ENCODE assay signal across 14 mouse cellular contexts in the genomic region with DNA sequence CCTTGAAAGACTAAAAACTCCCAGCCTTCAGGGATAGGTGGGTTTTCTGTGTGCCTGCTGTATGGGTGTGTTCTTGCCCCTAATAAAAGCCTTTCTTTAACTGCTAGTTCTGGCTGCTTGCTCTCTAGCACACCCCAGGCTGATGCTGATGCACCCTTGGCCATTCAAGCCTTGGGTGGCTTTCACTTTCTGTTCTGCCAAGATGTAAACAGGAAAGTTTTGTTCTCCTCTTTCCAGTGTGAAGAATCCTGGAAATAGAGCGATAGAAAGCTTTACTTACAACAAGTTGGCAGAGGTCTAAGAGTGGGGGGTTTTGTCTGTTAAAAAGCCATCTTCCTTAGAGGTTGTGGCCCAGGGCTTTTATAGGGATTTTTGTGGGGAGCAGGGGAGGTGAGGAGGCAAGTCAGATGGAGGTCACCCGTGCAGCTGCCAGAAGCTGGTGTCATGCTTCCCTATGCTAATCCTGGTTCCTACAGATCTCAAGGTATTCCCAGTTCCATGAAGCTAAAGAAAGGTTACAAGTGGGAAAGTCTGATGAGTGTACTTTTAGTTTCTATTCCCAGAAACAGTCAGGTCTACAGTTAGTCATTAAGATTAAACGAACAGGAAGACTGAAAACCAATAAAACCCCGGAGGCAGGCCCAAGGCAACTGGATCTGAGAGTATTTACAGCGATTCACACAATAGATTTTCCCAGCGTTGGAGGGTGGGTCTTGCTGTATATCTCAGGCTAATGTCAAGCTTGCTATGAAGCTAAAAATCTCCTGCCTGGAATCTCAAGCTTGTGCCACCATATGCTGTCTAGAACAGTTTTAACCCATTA. TPM values are rescaled to one million over a fixed set of nuclear protein-coding genes. Genes with fewer than 3 reads are reported as not detected.
A peak's percentile ranks its signal among the peaks of the same experiment; 100 is the strongest.
DNase-seq lines count a peak whose midpoint lies in the region; ATAC-seq and TF ChIP-seq lines count a peak whose summit lies in the region.
"Had no signal": no experiment of that assay in that cellular context is flagged by ENCODE, and none has a peak within 500 bp of the region (broad histone marks: within the 10 kb centered on the region; RNA-seq: fewer than 3 reads in every experiment).

No protein-coding gene starts in this region.

- TF ChIP-seq POLR2A in spleen, adult 2 months (IDR thresholded peaks at IDR 0.05; ENCODE audit: low read depth, low read length): no peak

- no peak for TF ChIP-seq CTCF in spleen, adult 2 months (IDR thresholded peaks at IDR 0.05; ENCODE audit: extremely low read depth, insufficient read depth, insufficient read length, insufficient replicate concordance)

- 5% methylated on average over 6 of the region's 6 CpGs for WGBS in spleen, adult 2 months
- WGBS in forebrain, embryonic 14.5 days: 93% methylated on average over 6 of the region's 6 CpGs

- no peaks in the 10 kb centered on the region for H3K27me3 ChIP-seq in spleen, adult 2 months (ENCODE audit: control insufficient read depth, insufficient read depth, low read length)
- H3K27me3 ChIP-seq in forebrain, embryonic 14.5 days (replicated peaks; ENCODE audit: control insufficient read depth, insufficient read depth, low read length): no peaks in the 10 kb centered on the region
- H3K27me3 ChIP-seq: Patski had no signal

- peak; percentile 75 for ATAC-seq in common myeloid progenitor, adult 5-6 weeks (replicated peaks; ENCODE audit: low read depth, poor library complexity, severe bottlenecking)
- ATAC-seq in megakaryocyte-erythroid progenitor cell, adult 5-6 weeks (replicated peaks; ENCODE audit: low FRiP score, low TSS enrichment, poor library complexity, severe bottlenecking): peak; percentile 72
- no peak for ATAC-seq in forebrain, embryonic 14.5 days
- ATAC-seq: midbrain, embryonic 16.5 days; Patski had no signal

- H3K4me1 ChIP-seq in spleen, adult 2 months (ENCODE audit: control insufficient read depth, insufficient read depth, insufficient read length): peaks cover 4% of the 10 kb centered on the region; the same call in 1 of the 2 replicates
- H3K4me1 ChIP-seq in forebrain, embryonic 14.5 days (ENCODE audit: control insufficient read depth, insufficient read depth, low read length): no peaks in the 10 kb centered on the region
- H3K4me1 ChIP-seq: hindbrain, embryonic 10.5 days had no signal

- H3K36me3 ChIP-seq in spleen, adult 2 months (ENCODE audit: control insufficient read depth, insufficient read depth, low read length): no peaks in the 10 kb centered on the region
- H3K36me3 ChIP-seq in forebrain, embryonic 14.5 days (ENCODE audit: control insufficient read depth, insufficient read depth, low read length): no peaks in the 10 kb centered on the region
- H3K36me3 ChIP-seq: hindbrain, embryonic 10.5 days had no signal

- no peak overlapping the region for H3K4me2 ChIP-seq in forebrain, embryonic 14.5 days (ENCODE audit: low read length)

- H3K9me3 ChIP-seq in forebrain, embryonic 14.5 days (replicated peaks; ENCODE audit: control insufficient read depth, low read length): no peaks in the 10 kb centered on the region
- H3K9me3 ChIP-seq: hindbrain, embryonic 10.5 days had no signal

- no peak overlapping the region for H3K9ac ChIP-seq in forebrain, embryonic 14.5 days (ENCODE audit: low read length)

- peak in 1 of 2 experiments; percentile 26 for DNase-seq in spleen, adult 2 months (ENCODE audit: low read depth in 1 of 2, low spot score in 2 of 2)
- no peak for DNase-seq in spleen, postnatal 14 days (ENCODE audit: low spot score in 2 of 2)
- DNase-seq in forebrain, embryonic 14.5 days (ENCODE audit: low spot score): no peak
- no peak for DNase-seq in cerebellum, postnatal 10 days
- DNase-seq in adrenal gland, postnatal 14 days: no peak
- DNase-seq: gastrocnemius, postnatal 36 days; kidney, postnatal 10 days; liver had no signal

- peak overlapping the region; percentile 92 for H3K27ac ChIP-seq in spleen, adult 2 months (ENCODE audit: insufficient read depth, low read length)
- H3K27ac ChIP-seq in forebrain, embryonic 14.5 days (ENCODE audit: low read depth, low read length): no peak overlapping the region
- H3K27ac ChIP-seq: hindbrain, embryonic 10.5 days had no signal

- H3K4me3 ChIP-seq in spleen, adult 2 months (ENCODE audit: extremely low read depth, insufficient read depth, insufficient read length): peak overlapping the region; percentile 39
- no peak overlapping the region for H3K4me3 ChIP-seq in forebrain, embryonic 14.5 days (ENCODE audit: low read depth, low read length)
- H3K4me3 ChIP-seq: erythroblast, embryonic 14.5 days; hindbrain, embryonic 10.5 days had no signal

RNA-seq across cellular contexts. Expression of a gene that starts 19.3 kb away (rescaled TPM):
- polyA plus RNA-seq in spleen, adult 2 months (2012; rRNA removed): 6.7 and 6.9 TPM in 2 replicates
- 38.2 and 48.5 TPM in 2 replicates for total RNA-seq in common myeloid progenitor, adult 5-6 weeks (2017)
- total RNA-seq in megakaryocyte-erythroid progenitor cell, adult 5-6 weeks (2014; fragmentation: Nextera tagmentation): 14.8 and 18.1 TPM in 2 replicates
- 28.3 and 40.9 TPM in 2 replicates for total RNA-seq in megakaryocyte-erythroid progenitor cell, adult 5-6 weeks (2017)
- polyA plus RNA-seq in forebrain, embryonic 14.5 days (2014; fragmentation: Nextera tagmentation; extraction: Ambion mirVana): 2.5 and 3.1 TPM in 2 replicates
- total RNA-seq in adrenal gland, postnatal 14 days (2021): 13.8 and 16.1 TPM in 2 replicates

RNA-seq across cellular contexts. Expression of a gene that starts 20.0 kb away (rescaled TPM):
- polyA plus RNA-seq in spleen, adult 2 months (2012; rRNA removed): 8.1 and 8.5 TPM in 2 replicates
- total RNA-seq in common myeloid progenitor, adult 5-6 weeks (2017): 42.5 and 48.7 TPM in 2 replicates
- 15.8 and 19.4 TPM in 2 replicates for total RNA-seq in megakaryocyte-erythroid progenitor cell, adult 5-6 weeks (2014; fragmentation: Nextera tagmentation)
- 22.1 and 23.0 TPM in 2 replicates for total RNA-seq in megakaryocyte-erythroid progenitor cell, adult 5-6 weeks (2017)
- polyA plus RNA-seq in forebrain, embryonic 14.5 days (2014; fragmentation: Nextera tagmentation; extraction: Ambion mirVana): 1.9 and 2.3 TPM in 2 replicates
- total RNA-seq in adrenal gland, postnatal 14 days (2021): 9.4 and 11.7 TPM in 2 replicates

RNA-seq across cellular contexts. Expression of a gene that starts 47.6 kb away (rescaled TPM):
- 8.0 and 8.1 TPM in 2 replicates for polyA plus RNA-seq in spleen, adult 2 months (2012; rRNA removed)
- total RNA-seq in common myeloid progenitor, adult 5-6 weeks (2017): 16.1 and 20.6 TPM in 2 replicates
- 8.3 and 9.3 TPM in 2 replicates for total RNA-seq in megakaryocyte-erythroid progenitor cell, adult 5-6 weeks (2014; fragmentation: Nextera tagmentation)
- total RNA-seq in megakaryocyte-erythroid progenitor cell, adult 5-6 weeks (2017): 8.4 and 13.8 TPM in 2 replicates
- polyA plus RNA-seq in forebrain, embryonic 14.5 days (2014; fragmentation: Nextera tagmentation; extraction: Ambion mirVana): 0.16 and 0.25 TPM in 2 replicates
- total RNA-seq in adrenal gland, postnatal 14 days (2021): 10.0 and 15.4 TPM in 2 replicates

RNA-seq across cellular contexts. Expression of a gene that starts 59.6 kb away (rescaled TPM):
- 3.2 and 4.2 TPM in 2 replicates for polyA plus RNA-seq in spleen, adult 2 months (2012; rRNA removed)
- 35.0 and 60.1 TPM in 2 replicates for total RNA-seq in common myeloid progenitor, adult 5-6 weeks (2017)
- total RNA-seq in megakaryocyte-erythroid progenitor cell, adult 5-6 weeks (2014; fragmentation: Nextera tagmentation): 50.3 and 58.3 TPM in 2 replicates
- total RNA-seq in megakaryocyte-erythroid progenitor cell, adult 5-6 weeks (2017): 52.8 and 55.5 TPM in 2 replicates
- polyA plus RNA-seq in forebrain, embryonic 14.5 days (2014; fragmentation: Nextera tagmentation; extraction: Ambion mirVana): 85.2 and 90.2 TPM in 2 replicates
- 62.9 and 69.5 TPM in 2 replicates for total RNA-seq in adrenal gland, postnatal 14 days (2021)
